Mouse (Mus musculus) fibroblast of lung, adult 2 months (primary cell): ENCODE measurements around the gene Klf12.

Experiments
- DNase-seq: peaks from one replicate; pipeline ENCODE4 v3.0.0-alpha.2; 2011; ENCODE audit warnings: low read depth

Klf12 gene

GRCm38 (mm10) chr14:100041823-100042222 is 242.7 kb downstream of the Klf12 start:
- DNase-seq: no peak

- DNase-seq: peak; percentile 14
Measured at GRCm38 (mm10) chr14:100026671-100027070, 257.8 kb downstream of the Klf12 start.

- DNase-seq: no peak
Measured at GRCm38 (mm10) chr14:100017219-100017618, 267.3 kb downstream of the Klf12 start.

- DNase-seq: no peak
Measured at GRCm38 (mm10) chr14:100010525-100010924, 274.0 kb downstream of the Klf12 start.

GRCm38 (mm10) chr14:100009790-100010382 is 274.6 kb downstream of the Klf12 start:
- peak; percentile 18 for DNase-seq

- no peak for DNase-seq
Measured at GRCm38 (mm10) chr14:99983510-99983909, 301.0 kb downstream of the Klf12 start.

GRCm38 (mm10) chr14:99981209-99981608 is 303.3 kb downstream of the Klf12 start:
- no peak for DNase-seq

GRCm38 (mm10) chr14:99967920-99968319 is 316.6 kb downstream of the Klf12 start:
- no peak for DNase-seq

- no peak for DNase-seq
Measured at GRCm38 (mm10) chr14:99960500-99961229, 323.8 kb downstream of the Klf12 start.

- DNase-seq: no peak
Measured at GRCm38 (mm10) chr14:99955133-99955532, 329.3 kb downstream of the Klf12 start.

GRCm38 (mm10) chr14:99944221-99945108 is 340.0 kb downstream of the Klf12 start:
- no peak for DNase-seq

GRCm38 (mm10) chr14:99943156-99943555 is 341.3 kb downstream of the Klf12 start:
- no peak for DNase-seq

- DNase-seq: no peak
Measured at GRCm38 (mm10) chr14:99933456-99933855, 351.0 kb downstream of the Klf12 start.

GRCm38 (mm10) chr14:99931879-99932278 is 352.6 kb downstream of the Klf12 start:
- DNase-seq: peak; percentile 27

- no peak for DNase-seq
Measured at GRCm38 (mm10) chr14:99911912-99912311, 372.6 kb downstream of the Klf12 start.

GRCm38 (mm10) chr14:99910876-99911275 is 373.6 kb downstream of the Klf12 start:
- DNase-seq: no peak

GRCm38 (mm10) chr14:99900902-99901301 is 383.6 kb downstream of the Klf12 start:
- DNase-seq: no peak

- no peak for DNase-seq
Measured at GRCm38 (mm10) chr14:99898861-99899260, 385.6 kb downstream of the Klf12 start.

GRCm38 (mm10) chr14:99894708-99895383 is 389.6 kb downstream of the Klf12 start:
- DNase-seq: peak; percentile 35

- no peak for DNase-seq
Measured at GRCm38 (mm10) chr14:99894062-99894461, 390.4 kb downstream of the Klf12 start.

GRCm38 (mm10) chr14:99886503-99886902 is 398.0 kb downstream of the Klf12 start:
- DNase-seq: no peak

- no peak for DNase-seq
Measured at GRCm38 (mm10) chr14:99885562-99885961, 398.9 kb downstream of the Klf12 start.
